Mouse (Mus musculus): ENCODE measurements around the gene Apela.

GRCm38 (mm10) chr8:65029776-65030175 is 7.4 kb downstream of the Apela start:
- TF ChIP-seq CTCF (IDR thresholded peaks at IDR 0.05; ENCODE audit: low read depth) (no peak), EP300 (IDR thresholded peaks at IDR 0.05; ENCODE audit: low read depth) (no peak)

All from heart, postnatal 0 days (tissue).